Comparison of ENCODE assay signal across 17 mouse cellular contexts in the genomic region with DNA sequence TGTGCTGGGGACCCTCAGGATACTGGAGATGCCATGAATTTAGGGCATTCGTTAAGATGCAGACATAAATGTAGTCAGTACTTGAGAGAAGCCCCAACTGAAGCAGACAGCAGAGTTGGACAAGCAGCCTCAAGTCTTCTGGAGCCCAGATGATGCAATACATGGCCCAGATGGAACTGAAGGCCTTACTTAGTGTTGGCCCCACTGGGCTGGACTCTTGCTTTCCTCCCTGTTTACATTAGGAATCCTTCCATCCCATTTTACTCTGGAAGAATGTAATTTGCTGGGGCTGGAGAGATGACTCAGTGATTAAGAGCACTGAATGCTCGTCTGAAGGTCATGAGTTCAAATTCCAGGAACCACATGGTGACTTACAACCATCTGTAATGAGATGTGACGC.
"Had no signal": no experiment of that assay in that cellular context is flagged by ENCODE, and none has a peak within 500 bp of the region (broad histone marks: within the 10 kb centered on the region; RNA-seq: fewer than 3 reads in every experiment).

No protein-coding gene starts in this region.

- ATAC-seq: intestine, embryonic 16.5 days; midbrain, embryonic 16.5 days had no signal

- H3K36me3 ChIP-seq: kidney, embryonic 15.5 days; midbrain, embryonic 12.5 days had no signal

- DNase-seq: kidney, adult 2 months; kidney, postnatal 14 days; layer of hippocampus, adult 9-11 months; layer of hippocampus, postnatal 36 days; lung, adult 2 months; lung, postnatal 14 days; right cerebral cortex, adult 18-20 months; right cerebral cortex, postnatal 25 days; thymus, adult 18-20 months; thymus, postnatal 25 days had no signal

- H3K9me3 ChIP-seq: kidney, embryonic 15.5 days; liver, embryonic 15.5 days; midbrain, embryonic 12.5 days had no signal

- H3K4me2 ChIP-seq: kidney, embryonic 15.5 days; limb, embryonic 12.5 days; liver, embryonic 15.5 days; midbrain, embryonic 12.5 days had no signal

- H3K27me3 ChIP-seq: kidney, embryonic 15.5 days; limb, embryonic 12.5 days; liver, embryonic 15.5 days; midbrain, embryonic 12.5 days had no signal

- H3K4me1 ChIP-seq: kidney, embryonic 15.5 days; liver, embryonic 15.5 days had no signal

- H3K27ac ChIP-seq: kidney, embryonic 15.5 days; limb, embryonic 12.5 days; liver, embryonic 15.5 days; macrophage; midbrain, embryonic 12.5 days had no signal

- H3K4me3 ChIP-seq: kidney, embryonic 15.5 days; limb, embryonic 12.5 days; liver, embryonic 15.5 days; midbrain, embryonic 12.5 days had no signal

- H3K9ac ChIP-seq: kidney, embryonic 15.5 days; limb, embryonic 12.5 days; liver, embryonic 15.5 days; midbrain, embryonic 12.5 days had no signal
